Mouse (Mus musculus) hindbrain, embryonic 12.5 days (tissue): ENCODE data around the gene Ccnh. TPM values are rescaled to one million over a fixed set of nuclear protein-coding genes. Genes with fewer than 3 reads are reported as not detected.

Experiments
- polyA plus RNA-seq: library from polyadenylated mRNA; unstranded; fragments of >200 nt; fragmentation: Nextera tagmentation; extraction: Ambion mirVana; gene quantifications from 2 replicates; pipeline ENCODE4 v1.2.1, GENCODE M21; 2016

Ccnh gene
- polyA plus RNA-seq, 1 experiment from 2014 or later, result 101 TPM

Other genes starting within 250 kb of the Ccnh start
- gene Rasa1, start 99.7 kb downstream of the Ccnh start, polyA plus RNA-seq, result 64.2 and 69.0 TPM in 2 replicates